Mouse (Mus musculus): ENCODE data around the gene Nutm2.
A peak's percentile ranks its signal among the peaks of the same experiment; 100 is the strongest.
"Not testable (repeated sequence)": the region's sequence is repeated elsewhere in the genome, so short reads cannot be mapped to it uniquely, and the experiment has no call there.

Gene Nutm2

DNA sequence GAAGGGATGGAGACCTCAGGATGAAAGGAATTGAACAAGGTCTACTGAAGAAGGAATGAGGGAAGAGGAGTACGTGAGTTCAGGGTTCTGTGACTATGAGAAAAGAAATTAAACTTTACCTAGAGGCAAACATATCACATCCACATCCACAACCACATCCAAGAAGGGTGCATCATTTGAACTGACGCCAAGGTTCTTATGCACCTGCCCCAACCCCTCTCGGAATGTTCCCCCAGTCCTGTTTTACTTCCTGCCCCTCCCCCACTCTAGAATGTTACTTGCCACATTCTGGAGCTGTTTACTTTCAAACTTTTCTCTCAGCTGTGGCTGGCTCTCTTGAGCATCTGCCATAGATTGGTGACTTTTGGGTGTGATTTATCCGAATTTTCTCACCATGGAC is at the start of gene Nutm2:
Gene Nutm2 (plus strand): TSS at position 301 of the 400 bp plus-strand sequence.
- no peak for DNase-seq

DNA sequence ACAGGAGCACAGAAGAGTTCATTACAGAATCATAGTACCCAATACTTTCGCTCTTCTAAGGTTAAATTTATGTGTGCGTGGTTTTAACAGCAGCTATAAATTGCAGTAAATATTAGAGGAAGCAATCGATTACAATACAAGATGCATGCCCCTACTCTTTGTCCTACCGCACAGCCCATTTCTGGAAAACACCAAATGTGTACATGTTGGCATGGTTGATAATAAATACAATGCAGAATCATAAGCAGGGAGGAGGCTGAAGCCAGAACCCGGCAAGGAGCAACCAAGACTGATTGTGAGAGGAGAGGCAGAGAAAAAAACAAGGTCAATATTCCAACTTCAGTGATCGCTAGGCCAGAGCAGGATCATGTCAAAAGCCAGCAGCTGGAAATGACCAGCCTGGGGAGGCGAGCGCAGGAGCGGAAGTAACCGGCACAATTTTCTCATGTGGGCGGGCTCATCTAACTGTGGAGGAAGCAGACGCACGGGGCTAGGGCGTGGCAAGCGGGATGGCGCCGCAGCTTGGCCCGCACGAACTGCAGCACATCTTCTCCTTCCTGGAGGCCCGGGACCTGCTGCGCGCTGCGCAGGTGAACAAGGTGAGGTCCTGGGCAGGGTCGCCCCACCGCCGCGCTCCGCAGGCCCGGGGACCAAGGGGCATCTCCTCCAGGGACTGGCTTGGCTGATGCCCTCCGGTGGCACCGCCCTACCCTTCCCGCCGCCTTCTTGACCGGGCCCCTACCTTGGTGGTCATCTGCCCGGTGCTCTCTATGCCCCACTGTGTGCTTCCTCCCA is 49.5 kb upstream of the Nutm2 start, which contains the start of gene Fbxw17:
Gene Fbxw17 (plus strand): TSS at position 476 of the 795 bp plus-strand sequence.
- peak; percentile 75 to 85 for DNase-seq

DNA sequence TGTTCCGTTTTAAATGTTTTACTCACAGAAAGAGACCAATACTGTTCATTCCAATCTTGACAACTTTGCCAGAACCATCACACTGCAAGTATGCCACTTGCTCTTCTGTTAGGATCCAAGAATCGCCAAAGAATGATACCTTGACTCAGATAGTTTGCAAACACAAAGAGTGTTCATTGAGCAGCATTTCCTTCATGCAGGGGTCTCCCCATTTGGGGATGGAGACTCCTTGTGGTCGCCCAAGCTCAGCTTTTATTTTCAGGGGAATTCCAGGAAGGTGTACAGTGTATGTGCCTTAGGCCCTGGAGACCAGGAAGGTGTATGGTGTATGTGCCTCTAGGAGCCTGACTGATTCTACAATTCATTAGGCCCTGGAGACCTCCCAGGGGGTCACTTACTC is 48.7 kb upstream of the Nutm2 start:
- DNase-seq = no peak

DNA sequence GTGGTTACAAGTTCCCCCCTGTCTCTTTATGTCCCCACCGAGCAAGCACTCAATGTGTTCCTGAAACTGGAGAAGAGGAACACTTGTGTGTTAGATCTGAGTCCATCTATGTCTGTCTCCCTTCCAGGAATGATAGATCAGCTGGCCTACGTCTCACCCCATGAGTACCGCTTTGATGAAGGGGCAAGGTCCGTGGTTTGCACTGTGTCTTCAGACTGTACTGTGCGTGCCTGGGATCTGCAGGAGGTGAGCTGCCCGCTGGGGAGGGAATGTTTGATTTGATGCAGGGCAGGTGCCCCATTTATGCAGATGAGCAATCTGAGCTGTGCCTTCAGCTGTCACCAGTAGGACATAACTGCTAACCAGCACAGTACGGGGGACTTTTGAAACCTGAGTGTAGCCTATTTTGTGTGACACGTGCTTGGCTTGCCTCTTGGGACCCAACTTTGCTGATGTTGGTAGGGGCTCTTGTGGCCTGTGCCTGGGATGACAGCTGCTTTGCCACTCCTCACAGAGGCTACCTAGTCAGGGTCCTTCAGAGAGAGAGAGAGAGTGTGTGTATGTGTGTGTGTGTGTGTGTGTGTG is 43.4 kb upstream of the Nutm2 start:
- DNase-seq = peak; percentile 12 to 25

DNA sequence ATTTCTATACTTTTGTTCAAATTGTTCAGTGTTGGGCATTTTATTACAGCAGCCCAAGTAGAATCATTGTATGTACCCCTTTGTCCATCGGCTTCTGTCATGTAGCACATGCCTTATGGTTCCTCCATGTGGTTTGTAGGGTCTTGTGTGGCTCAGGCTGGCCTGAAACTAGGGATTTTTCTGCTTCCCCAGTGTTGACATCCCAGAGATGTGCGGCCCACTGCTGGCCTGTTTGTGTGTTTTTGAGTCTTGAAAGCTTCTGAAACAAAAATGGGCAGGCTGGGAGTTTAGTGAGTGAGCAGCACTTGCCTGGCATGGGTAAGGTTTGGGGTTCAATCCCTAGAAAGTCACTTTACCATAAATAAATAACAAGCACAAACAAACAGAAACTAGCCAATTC is 42.6 kb upstream of the Nutm2 start:
- DNase-seq = no peak

DNA sequence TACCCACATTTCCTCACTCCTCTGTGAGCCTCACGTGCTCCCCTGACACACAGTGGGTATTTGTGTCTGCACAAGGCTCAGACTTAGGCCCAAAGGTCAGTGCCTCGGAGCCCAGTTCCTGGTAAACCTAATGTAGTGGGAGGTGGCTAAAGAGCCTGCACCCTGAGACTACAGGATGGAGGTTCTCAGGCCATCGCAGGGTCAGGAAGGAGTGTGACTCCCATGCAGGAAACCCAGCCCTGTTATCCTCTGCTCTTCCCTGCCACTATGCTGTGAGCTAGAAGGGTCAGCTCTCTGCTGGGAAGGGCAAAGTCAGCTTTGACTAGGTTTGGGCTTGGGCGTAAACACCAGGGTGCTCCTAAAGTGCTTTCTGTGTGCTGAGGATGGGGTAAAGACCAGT is 40.4 kb upstream of the Nutm2 start:
- no peak for DNase-seq

DNA sequence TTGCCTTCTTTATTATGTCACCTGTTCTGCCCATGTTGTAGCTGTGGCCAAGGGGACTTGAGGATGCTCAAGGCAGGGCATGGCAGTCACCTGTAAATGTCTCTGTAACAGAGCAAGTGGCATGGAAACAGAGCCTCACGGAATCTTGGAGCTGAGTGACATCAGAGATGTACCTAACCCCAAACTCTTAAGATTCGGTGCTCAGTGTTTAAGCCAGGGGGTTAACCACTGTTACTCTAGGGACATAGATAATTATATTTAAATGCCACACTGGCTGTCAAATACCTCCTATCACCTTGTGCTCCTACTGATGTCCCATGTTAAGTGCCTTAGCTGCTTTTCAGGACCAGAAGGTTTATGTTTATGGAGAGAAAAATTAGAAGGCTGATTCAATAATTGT is 23.3 kb upstream of the Nutm2 start, which contains the start of gene Gm47429:
Gene Gm47429 (minus strand): TSS at position 101 of the 400 bp plus-strand sequence.
- DNase-seq = no peak

DNA sequence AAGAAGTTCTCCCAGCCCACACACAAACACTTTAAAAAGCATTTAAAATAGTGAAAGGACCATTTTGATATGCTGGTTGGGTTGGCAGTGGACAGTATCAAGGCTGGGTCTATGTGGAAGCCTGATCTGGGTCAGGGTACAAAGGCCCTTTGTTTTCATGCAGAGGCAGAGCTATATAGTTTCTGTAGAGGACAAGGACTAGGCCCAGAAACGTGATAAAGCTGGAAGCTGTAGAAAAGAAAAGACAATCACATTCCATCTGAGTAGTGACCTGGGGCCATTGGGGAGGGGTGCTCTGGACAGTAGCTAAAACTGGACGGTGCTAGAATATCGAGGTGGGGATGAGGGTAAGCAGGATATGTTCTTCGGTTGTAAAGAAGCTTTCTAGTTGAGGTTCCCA is 21.8 kb upstream of the Nutm2 start:
- DNase-seq = no peak

DNA sequence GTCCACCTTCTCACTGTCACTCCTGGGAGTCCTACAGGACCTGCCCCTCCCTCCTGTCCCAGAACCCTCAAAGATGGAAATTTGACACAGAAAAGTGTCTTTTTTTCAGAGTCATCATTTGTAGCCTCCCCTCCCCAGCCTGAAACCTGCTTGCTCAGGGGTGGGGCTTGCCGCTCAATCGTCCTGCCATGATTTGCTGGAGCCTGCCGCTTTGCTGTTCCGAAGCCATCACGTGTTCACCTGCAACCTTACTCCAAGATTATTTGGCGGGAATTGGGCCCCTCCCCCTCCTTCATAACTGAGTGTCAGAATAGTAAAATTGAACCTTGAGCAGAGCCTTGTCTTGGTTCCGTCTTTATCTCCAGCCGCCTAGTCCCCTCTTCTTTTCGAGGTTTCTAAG is 14.8 kb upstream of the Nutm2 start:
- peak in 1 of 2 experiments; percentile 11 for DNase-seq

DNA sequence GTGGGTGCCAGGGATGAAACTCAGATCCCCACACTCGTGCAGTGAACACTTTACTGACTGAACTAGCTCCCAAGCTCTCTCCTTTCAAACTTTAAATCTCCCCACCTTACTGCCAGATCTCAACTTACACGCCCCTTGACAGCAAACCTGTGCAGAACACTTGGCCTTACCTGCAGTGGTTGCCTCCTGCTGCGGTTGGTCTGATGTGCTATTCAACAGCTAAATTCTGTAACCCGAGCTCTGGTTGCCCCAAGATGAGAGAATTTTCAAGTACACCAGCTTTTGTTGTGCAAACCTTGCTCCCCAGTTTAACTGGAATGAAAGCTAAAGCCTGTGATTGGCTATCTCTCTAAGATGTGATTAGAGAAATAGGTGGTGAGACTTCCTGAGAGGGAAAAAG is 13.7 kb upstream of the Nutm2 start:
- DNase-seq = no peak

DNA sequence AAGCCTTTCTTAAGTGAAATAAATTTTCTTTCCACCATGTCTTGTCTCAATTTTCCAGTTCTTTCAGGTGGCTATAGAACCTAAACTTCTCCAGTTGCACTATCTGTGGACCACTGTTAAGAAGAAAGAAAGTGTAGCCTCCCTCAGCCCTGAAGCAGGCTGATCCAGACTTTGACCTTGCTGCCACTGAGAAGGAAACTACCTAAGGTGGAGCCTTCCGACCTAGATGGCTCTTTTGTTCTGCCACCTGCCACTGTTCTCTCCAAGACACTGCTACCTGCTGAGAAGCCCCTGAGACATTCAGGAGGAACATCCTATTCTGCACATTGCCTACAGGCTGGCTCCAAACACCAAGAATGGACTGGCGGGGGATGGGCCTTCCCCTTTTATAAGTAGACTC is 6.7 kb upstream of the Nutm2 start:
- DNase-seq = not testable (repeated sequence)

DNA sequence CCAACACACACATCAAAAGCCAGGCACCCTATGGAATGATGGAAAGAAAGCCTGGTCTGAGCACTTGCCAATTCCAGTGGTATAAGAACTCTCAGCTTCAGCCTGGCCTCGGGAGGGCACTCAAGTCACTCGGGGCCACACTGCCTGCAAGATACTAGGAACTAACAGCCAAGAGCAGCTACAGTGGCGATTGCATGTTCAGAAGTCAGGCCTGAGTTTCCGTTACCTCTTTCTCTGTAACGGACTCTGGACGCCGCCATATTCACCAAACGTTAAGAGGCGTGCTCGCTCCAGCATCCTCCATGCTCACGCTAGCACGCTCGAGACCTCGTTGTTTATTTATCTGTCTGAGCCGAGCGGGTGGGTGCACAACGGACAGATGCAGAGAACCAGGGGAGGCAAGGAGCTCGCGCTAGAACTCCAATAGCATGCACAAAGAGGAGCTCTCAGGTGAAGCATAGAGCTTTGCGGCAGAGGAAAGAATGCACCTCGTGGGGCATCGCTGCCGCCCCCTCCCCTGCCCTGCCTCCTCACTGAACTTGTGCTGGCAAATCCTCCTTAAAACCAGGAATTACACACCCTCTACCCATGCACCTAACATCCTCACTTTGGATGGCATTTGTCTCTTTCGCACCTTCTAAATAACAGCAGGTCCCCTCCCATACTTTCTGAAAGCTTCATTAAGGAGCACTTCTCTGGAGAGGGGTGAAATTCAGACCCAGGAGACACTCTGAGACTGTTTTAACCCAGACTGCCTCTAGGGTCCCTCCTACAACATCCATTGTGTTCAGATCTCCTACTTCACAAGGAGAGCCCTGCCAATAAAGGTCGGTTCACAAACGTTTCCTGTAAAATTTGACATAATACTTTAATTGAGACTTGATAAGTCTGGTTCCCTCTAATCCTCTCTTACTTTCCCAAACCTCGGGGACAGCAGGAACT is 2.2 kb upstream of the Nutm2 start:
- peak; percentile 19 to 49 for DNase-seq

DNA sequence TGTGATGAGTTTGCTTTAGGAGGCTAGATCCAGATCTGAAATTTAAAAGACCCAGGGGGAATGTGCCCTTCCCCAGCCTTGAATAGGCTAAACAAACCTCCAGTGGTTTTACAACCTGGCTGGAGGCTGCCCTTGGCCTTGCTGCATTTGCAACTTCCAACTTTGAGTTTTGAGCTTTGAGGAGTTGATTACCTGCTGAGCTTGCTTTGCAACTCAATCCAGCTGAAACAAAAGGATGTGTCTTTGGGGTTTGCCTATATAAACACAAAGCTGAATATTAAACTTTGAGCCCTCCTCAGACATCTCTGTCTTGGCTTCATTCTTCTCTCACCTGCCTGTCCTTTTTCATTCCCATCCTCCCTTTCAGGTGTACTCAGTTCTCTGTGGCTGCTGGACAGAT is 21.4 kb downstream of the Nutm2 start:
- DNase-seq = not testable (repeated sequence)

DNA sequence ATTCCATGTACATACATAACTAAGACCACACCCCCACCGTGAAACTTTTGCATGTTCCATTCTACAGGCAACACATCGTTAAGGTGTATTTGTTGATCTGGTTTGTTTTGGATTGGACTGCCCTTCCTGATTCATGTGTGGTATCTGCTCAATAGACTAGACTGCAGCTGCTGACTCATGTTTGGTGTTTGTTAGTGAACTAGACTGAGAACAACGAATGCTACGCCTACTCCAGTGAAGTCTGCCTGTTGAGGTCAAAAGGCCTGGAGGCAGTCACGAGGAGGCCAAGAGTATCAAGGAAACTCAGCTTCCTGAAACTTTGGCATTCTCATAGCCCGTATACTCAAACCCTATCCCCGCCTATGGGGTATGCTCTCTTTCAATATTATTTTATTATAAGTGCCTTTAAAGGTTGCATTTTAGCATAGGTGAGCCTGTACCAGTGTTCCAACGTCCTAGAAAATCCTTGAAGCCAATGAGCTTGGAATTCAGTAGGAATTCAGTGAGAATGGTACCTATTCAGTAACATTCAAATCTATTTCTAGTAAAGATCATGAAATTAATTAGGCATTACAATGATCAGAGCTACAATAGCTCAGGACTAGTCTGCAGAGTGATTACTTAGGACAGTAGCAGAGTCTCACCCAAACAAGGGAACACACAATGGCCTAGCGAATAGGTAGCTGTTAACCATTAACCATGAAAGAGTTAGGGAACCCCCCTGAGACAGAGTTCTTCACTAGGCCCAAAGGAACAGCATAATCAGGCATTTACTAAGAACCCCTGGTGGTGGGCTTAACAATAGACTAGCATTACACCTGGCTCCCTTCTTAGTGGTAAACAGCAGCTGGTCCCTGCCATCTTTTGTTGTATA is 43.6 kb downstream of the Nutm2 start:
- DNase-seq = peak; percentile 25 to 38
